Mouse (Mus musculus) cerebellum, adult (tissue): ENCODE results near the gene Spata9.
"Not testable (repeated sequence)": the region's sequence is repeated elsewhere in the genome, so short reads cannot be mapped to it uniquely, and the experiment has no call there.

Experiments used
- ATAC-seq: cut with Nextera tagmentation; 2 replicates; pipeline ENCODE4 v1.9.2; 2017; ENCODE audit warnings: mild to moderate bottlenecking, moderate library complexity, mixed read lengths; ENCODE audit not compliant: insufficient number of reproducible peaks, low FRiP score, low TSS enrichment

Gene Spata9

DNA sequence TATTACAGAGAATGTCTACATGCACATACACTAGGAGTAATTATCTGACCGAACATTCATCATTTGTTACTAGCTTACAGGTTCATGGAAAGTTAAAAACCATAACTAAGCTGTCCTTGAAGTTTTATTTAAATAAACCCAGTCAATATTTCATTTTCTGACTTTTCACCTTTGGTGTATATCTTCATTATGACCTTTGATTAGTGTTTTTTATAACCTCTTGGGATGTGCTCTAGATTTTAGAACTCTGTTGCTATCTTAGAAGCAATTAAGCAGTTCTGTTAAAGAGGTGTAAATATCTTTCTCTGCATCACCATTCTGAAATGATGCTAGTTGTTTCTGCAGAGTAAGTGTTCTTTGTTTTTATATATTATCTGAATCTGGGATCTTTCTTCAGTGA is at the start of gene Spata9:
Gene Spata9 (plus strand): TSS at position 301 of the 400 bp plus-strand sequence.
- no peak for ATAC-seq

- no peak for ATAC-seq
These were observed 39.0 kb upstream of the Spata9 start for GRCm38 (mm10) chr13:75927951-75928350.

GRCm38 (mm10) chr13:75929071-75929470 is 37.9 kb upstream of the Spata9 start:
- not testable (repeated sequence) for ATAC-seq

DNA sequence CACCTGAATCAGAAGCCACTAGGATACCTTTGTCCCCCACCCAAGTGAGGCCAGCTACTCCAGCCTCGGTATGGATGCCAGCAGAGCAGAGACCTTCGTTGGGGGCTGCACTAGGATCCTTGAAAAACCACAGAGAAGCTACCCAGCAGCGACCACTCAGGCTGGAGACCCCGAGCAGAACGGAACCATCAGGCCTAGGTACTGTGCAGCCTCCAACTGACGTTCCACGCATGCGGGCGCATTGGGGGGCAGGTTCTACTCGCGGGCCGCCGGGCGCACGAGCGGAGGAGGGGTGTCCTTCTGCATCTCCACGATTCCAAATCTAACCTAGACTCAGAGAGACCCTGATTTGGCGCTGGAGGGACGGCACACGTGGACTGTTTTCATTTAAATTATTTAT is 36.9 kb upstream of the Spata9 start:
- ATAC-seq = no peak

- peak; percentile 20; the same call in 1 of the 2 replicates for ATAC-seq
These were observed 36.3 kb upstream of the Spata9 start for GRCm38 (mm10) chr13:75930660-75931059.

- peak; percentile 58 for ATAC-seq
These were observed 35.9 kb upstream of the Spata9 start for GRCm38 (mm10) chr13:75931073-75931472.

DNA sequence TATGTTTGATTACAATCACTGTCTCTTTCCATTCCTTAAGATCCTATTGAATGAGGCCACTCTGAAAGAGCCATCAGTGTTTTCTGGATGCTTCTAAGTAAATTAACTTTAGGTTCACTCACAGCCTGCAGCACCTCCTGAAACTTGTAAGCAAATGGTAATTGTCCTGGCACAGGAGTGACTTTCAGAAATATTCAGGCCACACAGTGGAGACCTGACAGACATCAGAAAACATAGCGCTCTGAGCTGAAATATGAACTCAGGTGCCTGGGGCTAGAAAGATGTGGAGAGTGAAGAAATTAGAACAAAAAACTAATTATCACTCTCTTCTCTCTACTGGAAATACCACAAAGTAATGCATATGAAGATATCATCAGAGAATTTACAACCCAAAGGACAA is 33.7 kb upstream of the Spata9 start:
- ATAC-seq = peak; percentile 61; the same call in 1 of the 2 replicates

DNA sequence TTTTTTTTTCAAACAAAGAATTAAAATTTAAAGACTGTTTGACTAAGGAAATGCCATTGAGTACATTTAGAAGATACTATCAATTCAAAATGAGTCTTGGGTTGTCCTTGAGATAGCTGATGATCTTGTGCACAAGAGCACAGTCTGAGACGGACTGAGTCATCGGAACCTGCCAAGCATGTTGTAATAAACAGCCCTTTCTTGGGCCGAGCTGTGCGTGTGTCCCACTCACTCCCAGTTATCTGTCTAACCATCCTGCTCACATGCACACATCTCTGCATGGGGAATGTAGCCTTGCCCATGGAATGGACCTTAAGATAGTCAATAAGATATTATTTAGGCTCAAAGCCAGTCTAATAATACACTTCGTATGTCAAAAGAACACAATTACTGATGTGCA is 28.1 kb upstream of the Spata9 start:
- ATAC-seq = no peak

- no peak for ATAC-seq
These were observed 26.0 kb upstream of the Spata9 start for GRCm38 (mm10) chr13:75940791-75941517.

GRCm38 (mm10) chr13:75941518-75942295 is 25.2 kb upstream of the Spata9 start:
- ATAC-seq = no peak

DNA sequence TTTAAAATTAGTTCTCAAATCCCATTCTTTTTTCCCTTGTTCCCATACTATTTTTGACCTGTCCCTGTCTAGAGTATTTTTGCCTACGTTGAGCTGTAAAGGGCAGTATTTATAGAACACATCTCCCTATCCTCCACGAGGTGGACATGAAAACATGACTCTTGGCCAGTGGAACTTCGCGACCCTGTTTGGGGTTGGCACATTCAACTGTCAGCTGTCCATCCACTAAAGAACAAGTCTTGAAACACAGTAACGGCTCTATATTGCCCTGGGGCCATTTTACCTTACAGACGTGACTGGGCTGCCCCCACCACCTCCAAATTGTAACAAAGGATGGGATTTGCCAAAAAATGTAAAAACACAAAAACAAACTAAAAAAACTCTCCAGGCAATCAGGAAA is 24.2 kb upstream of the Spata9 start:
- ATAC-seq = no peak

GRCm38 (mm10) chr13:75943189-75944043 is 23.5 kb upstream of the Spata9 start, which contains the start of gene Rhobtb3:
Gene Rhobtb3 (minus strand): TSS chr13:75943925.
- peak; percentile 84 for ATAC-seq

DNA sequence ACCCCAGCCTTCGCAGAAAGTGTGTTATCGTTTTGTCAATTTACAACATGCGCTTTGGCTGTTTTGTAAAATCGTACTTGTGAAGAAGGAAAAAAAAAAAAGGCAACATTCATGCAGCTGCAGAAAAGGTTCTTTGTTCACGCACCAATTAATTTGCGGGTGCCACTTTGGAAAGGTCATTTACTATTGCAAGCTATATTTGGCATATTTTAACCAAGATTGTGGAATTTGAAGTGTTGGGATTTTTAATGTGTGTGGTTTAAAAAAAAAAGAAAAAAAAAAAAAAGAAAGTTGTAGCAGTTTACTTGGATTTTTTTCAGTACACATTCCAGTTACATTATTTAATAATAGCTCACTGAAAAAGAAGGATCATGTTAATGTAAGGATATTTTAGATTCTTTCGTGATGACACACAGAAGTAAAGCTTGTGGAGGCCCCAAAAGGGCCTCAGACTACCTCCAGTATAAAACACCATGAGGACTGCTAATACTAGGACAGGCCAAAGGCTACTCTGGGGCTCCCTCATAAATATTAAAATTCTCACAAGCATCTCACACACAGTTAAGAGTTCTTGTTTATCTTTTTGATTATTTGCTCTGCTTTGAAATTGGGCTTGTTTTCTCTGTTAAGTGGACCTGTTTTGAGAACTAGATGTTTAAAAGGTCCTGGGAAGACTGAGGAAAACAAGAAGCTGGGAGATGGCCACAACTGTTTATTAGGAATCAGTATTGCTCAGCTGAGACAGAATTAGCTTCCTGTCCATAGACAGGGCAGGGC is 22.7 kb upstream of the Spata9 start:
- no peak for ATAC-seq

DNA sequence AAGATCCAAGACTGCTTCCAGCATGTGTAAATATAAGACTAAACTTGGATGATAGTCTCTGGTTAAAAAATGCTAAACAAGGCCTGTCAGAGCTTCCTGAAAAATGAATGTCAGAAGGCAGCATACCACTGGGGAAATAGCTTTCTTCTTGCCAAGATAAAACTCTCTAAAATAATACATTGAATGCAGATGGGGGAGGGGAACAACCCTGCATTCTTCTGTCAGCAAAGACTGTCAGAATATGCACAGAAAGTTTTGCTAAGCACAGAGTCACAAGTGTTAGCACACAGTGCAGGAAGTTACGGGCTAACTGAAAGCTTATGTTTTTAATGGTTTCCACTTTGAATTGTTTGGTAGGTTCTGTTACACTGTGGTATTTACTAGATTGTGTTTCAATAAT is 16.7 kb upstream of the Spata9 start:
- ATAC-seq = no peak

GRCm38 (mm10) chr13:75955357-75955992 is 11.5 kb upstream of the Spata9 start:
- ATAC-seq = no peak

- ATAC-seq = no peak
These were observed 7.5 kb downstream of the Spata9 start for GRCm38 (mm10) chr13:75974481-75974880.

- 0 out of 2 replicates have a peak, but pooled peaks have one; percentile 45 for ATAC-seq
These were observed 8.7 kb downstream of the Spata9 start for GRCm38 (mm10) chr13:75975629-75976028.

GRCm38 (mm10) chr13:75976218-75976617 is 9.3 kb downstream of the Spata9 start:
- ATAC-seq = no peak

DNA sequence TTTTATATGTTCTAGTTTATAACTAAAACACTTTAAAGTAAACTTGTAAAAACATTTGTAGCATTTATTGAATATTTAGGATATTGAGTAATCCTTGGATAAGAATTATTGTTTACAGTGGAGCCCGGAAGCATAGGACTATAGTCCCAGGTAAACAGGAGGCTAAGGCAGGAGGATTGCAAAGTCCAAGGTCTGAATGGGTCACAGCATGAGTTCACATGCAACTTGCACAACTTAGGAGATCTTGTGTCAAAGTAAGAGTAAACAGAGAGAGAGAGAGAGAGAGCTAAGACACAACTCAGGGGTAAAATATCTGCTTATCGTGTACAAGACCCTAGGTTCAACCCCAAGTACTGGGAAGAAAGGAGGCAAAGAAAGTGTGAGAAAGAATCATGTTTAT is 9.7 kb downstream of the Spata9 start:
- no peak for ATAC-seq
